Mouse (Mus musculus) heart, postnatal 25 days (tissue): ENCODE data around the gene Brms1. TPM values are rescaled to one million over a fixed set of nuclear protein-coding genes. Genes with fewer than 3 reads are reported as not detected.
"Not testable (repeated sequence)": the region's sequence is repeated elsewhere in the genome, so short reads cannot be mapped to it uniquely, and the experiment has no call there.

Experiments used
- DNase-seq: peaks from one replicate; pipeline ENCODE4 v3.0.0; 2022; ENCODE audit warnings: low spot score
- intact Hi-C: fragments of 180-260 bp; cut with DNase I; formaldehyde crosslinking; loops from one replicate; pipeline ENCODE4 v1.15.1; 2025
- total RNA-seq, 2 experiments: library from RNA; stranded (reverse); gene quantifications; 2 replicates each; pipeline ENCODE4 v1.2.3; 2021

Brms1 gene
- total RNA-seq, 2 experiments from 2014 or later = 11.4 to 12.3 TPM

GRCm38 (mm10) chr19:5082596-5082995, 41.4 kb downstream of the Brms1 start:
- intact Hi-C loops = loop anchor here (5.0 kb wide), 1 partner anchor 35 kb away; no protein-coding TSS in a partner anchor
- DNase-seq = no peak

DNA sequence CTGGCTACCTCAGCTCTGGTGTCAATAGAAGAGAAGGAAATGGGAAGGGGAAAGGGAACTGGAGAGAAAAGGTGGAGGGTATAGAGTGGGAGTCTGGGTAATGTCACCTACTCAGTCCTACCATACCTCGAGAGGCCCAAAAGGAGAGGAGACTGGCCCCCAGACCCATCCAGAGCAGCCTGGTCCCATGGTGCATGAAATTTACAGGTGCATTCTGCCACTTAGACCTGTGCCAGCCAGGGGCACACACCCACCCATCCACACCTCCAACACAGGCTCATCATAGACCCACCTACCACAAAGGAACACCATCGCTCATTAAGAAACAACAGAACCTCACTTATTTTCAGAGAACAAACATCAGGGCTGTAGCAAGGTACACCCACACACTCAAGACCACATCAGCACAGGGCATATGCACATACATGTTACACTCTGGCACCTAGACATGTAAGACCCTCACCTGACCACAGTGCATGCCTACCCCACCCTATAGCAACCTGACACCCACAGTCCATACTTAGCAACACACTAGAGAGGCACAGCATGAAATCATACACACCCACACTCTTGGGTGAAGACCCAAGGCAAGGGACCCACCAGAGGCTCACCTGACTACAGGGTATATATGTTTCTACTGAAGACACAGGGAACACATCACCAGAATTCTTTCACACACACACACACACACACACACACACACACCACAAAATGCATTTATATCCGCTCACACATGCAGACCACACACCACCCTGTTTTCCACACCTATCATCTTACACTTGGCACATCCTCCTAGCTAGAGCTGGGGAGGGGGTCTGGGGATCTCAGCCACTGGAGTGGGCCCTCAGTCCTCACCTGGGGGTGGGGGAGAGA, 43.0 kb downstream of the Brms1 start:
- intact Hi-C loops = loop anchor here (5.0 kb wide), 1 partner anchor 37 kb away; no protein-coding TSS in a partner anchor
- no peak for DNase-seq

DNA sequence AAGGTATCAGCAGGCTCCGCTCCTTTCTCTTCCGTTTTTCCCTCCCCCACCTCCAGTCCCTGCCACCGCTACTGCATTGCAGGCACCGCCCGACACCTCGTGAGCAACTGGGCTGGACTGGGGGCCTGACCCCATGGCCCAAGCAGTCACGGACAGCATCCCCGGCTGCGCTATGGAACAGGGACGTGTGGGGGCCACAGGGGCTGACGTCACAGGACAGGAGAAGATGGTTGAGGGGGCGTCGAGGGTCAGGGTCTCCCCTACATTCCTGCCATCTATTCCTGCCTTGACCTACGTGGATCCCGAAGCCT, 43.6 kb downstream of the Brms1 start:
- intact Hi-C loops = loop anchor here (5.0 kb wide), 1 partner anchor 37 kb away; no protein-coding TSS in a partner anchor
- no peak for DNase-seq

DNA sequence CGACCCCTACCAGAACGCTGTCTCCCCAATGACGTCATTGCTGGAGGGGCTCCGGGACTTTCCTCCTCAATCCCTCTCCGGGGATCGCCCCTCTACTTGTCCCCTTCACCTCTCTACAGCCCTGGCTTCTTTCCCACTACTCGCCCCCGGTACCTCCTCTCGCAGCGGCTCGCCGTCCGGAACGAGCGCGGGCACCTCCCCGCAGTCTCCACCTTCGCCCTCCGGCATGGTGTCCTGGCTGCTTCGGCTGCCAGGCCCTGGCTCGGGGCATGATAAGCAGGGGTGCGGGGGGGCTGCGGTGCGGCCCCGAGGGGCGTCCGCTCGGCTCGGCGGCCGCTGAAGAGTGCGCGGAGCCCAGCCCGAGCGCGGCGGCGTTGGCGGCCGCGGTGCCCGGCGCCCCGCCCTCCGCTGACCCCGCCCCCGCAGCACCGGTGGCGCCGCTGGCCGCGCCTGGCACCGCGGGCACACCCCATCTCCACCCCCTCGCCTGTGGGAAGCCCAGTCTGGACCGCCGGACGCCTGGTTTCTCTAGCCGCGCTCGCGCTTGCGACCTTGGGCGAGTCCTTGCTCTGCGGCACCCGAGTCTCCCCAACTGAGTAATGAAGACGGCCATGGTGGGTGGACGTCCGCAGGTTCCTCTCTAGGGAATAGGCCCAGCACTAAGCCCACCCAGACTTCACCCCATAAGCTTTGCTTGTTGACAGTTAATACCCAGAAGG, 44.1 kb downstream of the Brms1 start, which contains the start of gene Tmem151a:
Gene Tmem151a, minus strand, starts transcription at position 387 of the 719 bp plus-strand sequence.
- DNase-seq = no peak
- intact Hi-C loops = no loop called here

GRCm38 (mm10) chr19:5086533-5086932, 45.4 kb downstream of the Brms1 start:
- intact Hi-C loops, DNase-seq: not testable (repeated sequence)

GRCm38 (mm10) chr19:5087884-5088728, 47.0 kb downstream of the Brms1 start, which contains the start of gene Yif1a:
Yif1a (plus strand) TSS chr19:5088538.
- intact Hi-C loops = loop anchor here (2.0 kb wide), 1 partner anchor 19 kb away; the partner anchor contains the start of gene Rab1b
- DNase-seq = peak; percentile 94

GRCm38 (mm10) chr19:5089324-5089723, 48.2 kb downstream of the Brms1 start:
- DNase-seq = no peak
- intact Hi-C loops = loop anchor here (2.0 kb wide), 1 partner anchor 17 kb away; the partner anchor contains the start of gene Rab1b

DNA sequence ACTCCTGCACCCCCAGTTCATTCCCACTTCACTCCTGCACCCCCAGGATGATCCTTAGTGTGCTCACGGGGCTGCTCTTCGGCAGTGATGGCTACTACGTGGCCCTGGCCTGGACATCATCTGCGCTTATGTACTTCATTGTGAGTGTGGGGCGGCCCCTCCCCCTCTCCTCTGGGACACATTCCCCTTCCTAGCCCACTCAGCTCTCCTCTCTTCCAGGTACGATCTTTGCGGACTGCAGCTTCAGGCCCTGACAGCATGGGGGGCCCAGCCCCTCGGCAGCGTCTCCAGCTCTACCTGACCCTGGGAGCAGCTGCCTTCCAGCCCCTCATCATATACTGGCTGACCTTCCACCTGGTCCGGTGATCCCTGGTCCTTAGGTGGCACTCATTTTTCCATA, 50.9 kb downstream of the Brms1 start:
- no peak for DNase-seq
- intact Hi-C loops = no loop called here

DNA sequence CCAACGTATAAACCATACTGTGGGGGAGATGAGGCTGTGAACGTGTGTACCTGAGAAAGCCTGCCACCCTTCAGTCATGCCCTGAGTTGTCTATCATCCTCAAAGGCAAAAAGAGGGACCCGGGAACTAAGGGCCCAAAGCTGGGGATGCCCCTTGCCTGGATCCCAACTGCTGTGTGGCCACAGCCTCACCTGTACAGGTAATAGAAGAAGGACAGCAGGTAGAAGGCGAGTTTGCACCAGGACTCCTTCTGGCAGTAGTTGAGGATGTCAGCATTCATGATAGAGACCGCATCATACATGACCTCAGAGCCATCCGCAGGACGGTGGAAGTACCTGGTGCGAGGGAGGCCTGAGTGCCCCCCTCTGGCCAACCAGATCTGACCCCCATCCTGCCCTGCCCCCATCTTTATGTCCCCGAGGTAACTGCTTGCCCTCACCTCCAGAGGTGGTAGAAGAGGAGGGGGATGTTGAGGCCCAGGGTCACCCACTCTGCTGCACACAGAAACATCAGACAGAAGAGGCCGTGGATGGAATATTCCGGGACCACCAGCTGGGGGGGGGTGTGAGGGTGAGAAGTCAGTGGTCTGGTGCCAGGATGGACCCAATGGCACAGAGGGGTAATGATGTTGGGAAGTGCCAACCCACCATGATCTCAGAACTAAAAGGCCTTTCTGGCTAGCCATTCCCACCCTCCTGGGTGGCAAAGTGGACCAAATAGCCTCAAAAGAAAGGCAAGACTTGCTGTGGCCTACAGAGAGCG, 52.5 kb downstream of the Brms1 start:
- no peak for DNase-seq
- intact Hi-C loops = loop anchor here (2.0 kb wide), 1 partner anchor 45 kb away; no protein-coding TSS in a partner anchor

DNA sequence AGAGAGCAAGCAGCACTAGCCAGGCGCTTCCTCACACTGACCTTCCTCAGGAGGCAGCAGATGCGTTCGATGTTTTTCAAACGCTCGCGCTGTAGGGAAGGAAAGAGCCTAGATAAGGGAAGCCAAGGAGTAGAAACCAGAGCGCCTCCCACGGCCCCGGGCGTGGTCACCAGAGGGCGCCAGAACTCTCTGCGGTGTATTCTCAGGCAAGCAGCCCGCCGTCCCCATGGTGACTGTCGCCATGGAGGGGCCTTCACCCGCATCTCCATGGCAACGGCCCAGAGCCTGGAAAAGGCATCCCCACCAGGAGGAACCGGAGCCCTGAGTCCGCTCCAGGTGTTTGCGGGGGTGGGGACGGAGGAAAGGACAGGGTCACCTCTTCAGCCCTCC, 53.1 kb downstream of the Brms1 start:
- peak; percentile 70 for DNase-seq
- intact Hi-C loops = loop anchor here (2.0 kb wide), 1 partner anchor 45 kb away; no protein-coding TSS in a partner anchor

DNA sequence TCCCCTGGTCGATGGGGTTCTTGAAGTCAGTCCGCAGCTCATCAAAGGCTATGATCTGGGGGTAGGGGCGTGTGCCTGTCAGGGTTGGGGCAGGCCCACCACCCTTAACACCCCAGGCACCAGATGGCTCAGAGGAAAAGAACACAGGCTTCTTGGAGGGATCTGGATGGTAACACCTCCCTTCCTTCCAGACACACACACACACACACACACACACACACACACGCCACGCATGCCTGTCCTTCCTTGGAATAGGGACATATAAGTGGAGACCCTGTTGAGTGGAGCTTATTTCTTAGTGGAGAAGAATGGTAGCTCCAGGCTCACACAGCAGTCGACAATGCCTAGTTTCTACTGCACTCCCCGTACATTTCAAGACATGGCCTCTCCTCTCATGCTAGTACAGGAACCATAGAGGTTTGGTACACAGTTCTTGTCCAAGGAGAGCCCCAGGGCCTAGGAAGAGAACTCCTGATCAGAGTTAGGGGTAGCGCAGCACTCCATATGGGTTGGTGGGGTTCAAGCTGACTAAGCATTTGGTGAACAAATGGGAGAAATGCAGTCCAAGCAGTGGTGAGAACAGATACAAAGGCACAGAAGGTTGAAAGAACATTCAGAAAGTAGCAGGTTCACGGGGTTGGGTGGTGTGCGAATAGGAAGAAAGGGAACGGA, 53.7 kb downstream of the Brms1 start:
- no peak for DNase-seq
- intact Hi-C loops = loop anchor here (2.0 kb wide), 1 partner anchor 44 kb away; no protein-coding TSS in a partner anchor

DNA sequence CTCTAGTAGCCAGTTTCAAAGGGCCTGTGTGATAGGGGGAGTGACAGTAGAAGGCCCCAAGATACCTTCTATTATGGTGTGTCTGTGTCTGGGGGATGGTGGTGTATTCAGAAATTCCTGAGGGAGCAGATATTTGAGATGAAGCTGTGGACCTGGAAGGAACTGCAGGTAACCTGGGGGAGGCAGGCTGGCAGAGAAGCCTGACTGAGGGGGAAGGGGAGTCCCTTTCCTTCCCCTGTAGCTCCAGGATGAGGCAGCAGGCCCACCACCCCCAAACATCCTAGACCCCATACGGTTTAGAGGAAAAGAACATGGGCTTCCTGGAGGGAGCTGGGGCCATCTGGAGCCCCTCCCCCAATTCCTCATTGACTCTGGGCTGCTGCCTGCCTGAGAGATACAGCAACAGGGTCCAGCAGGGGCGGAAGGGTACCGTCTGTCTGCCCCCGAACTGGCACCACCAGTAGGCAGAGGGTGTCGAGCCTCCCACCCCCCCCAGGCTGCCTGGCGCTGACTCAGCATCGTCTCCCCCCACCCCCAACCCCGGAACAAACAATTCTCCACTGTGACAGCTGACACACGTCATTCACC, 54.8 kb downstream of the Brms1 start:
- DNase-seq = no peak
- intact Hi-C loops = loop anchor here (2.0 kb wide), 1 partner anchor 43 kb away; no protein-coding TSS in a partner anchor

- intact Hi-C loops = no loop called here
- DNase-seq = no peak
Observed at GRCm38 (mm10) chr19:5097521-5098362, 56.6 kb downstream of the Brms1 start.

- intact Hi-C loops = no loop called here
- peak; percentile 38 for DNase-seq
Observed at GRCm38 (mm10) chr19:5098363-5099143, 57.4 kb downstream of the Brms1 start, which contains the start of gene Cnih2. Cnih2 (minus strand) TSS chr19:5098521.
